Mouse (Mus musculus) C2C12 (cell line): ENCODE data around the gene Usp22. TPM values are rescaled to one million over a fixed set of nuclear protein-coding genes. Genes with fewer than 3 reads are reported as not detected.
"Not testable (repeated sequence)": the region's sequence is repeated elsewhere in the genome, so short reads cannot be mapped to it uniquely, and the experiment has no call there.

Source experiments
- H3K27me3 ChIP-seq: one replicate; pipeline ENCODE4 v1.6.1; 2011; ENCODE audit not compliant: control insufficient read depth, insufficient read depth, insufficient read length
- H3K36me3 ChIP-seq: one replicate; pipeline ENCODE4 v1.6.1; 2011; ENCODE audit not compliant: control insufficient read depth, insufficient read depth
- H3K4me3 ChIP-seq: one replicate; pipeline ENCODE4 v1.5.1; 2011; ENCODE audit warnings: mild to moderate bottlenecking, control low read depth; ENCODE audit not compliant: poor library complexity, insufficient read depth, severe bottlenecking
- H3K79me2 ChIP-seq: one replicate; pipeline ENCODE4 v1.6.1; 2011; ENCODE audit not compliant: control insufficient read depth, insufficient read depth
- H3K79me3 ChIP-seq: one replicate; pipeline ENCODE4 v1.6.1; 2011; ENCODE audit warnings: low read depth, control low read depth
- H3ac ChIP-seq: one replicate; pipeline ENCODE3; 2011; ENCODE audit warnings: low read depth; ENCODE audit not compliant: control insufficient read depth, insufficient read length
- CEBPB ChIP-seq: IDR thresholded peaks from one replicate; pipeline ENCODE4 v1.6.1; 2011; ENCODE audit warnings: low read depth, mild to moderate bottlenecking, control low read depth, moderate library complexity
- CTCF ChIP-seq: IDR thresholded peaks from one replicate; pipeline ENCODE4 v1.5.1; 2011; ENCODE audit not compliant: control insufficient read depth, insufficient read depth, insufficient read length
- FOSL1 ChIP-seq: IDR thresholded peaks from one replicate; pipeline ENCODE4 v1.8.0; 2011; ENCODE audit warnings: mild to moderate bottlenecking, low read length; ENCODE audit not compliant: poor library complexity, insufficient read depth, severe bottlenecking
- MAX ChIP-seq: IDR thresholded peaks from one replicate; pipeline ENCODE4 v1.6.1; 2011; ENCODE audit warnings: mild to moderate bottlenecking, control low read depth
- MYOD1 ChIP-seq: IDR thresholded peaks from one replicate; pipeline ENCODE4 v1.6.1; 2011; ENCODE audit warnings: low read depth; ENCODE audit not compliant: control insufficient read depth, insufficient read length
- MYOG ChIP-seq: IDR thresholded peaks from one replicate; pipeline ENCODE4 v1.6.1; 2011; ENCODE audit not compliant: control insufficient read depth, insufficient read length; ENCODE audit errors: extremely low read depth
- USF1 ChIP-seq: IDR thresholded peaks from one replicate; pipeline ENCODE4 v1.6.1; 2011; ENCODE audit warnings: low read depth, mild to moderate bottlenecking, control low read depth, moderate library complexity
- polyA plus RNA-seq: library from polyadenylated mRNA; unstranded; fragments of >200 nt; fragmentation: generic; extraction: Trizol; gene quantifications from one replicate; pipeline ENCODE4 v1.2.1, GENCODE M21; 2012; ENCODE audit warnings: missing spikeins

Gene Usp22
- polyA plus RNA-seq, 1 experiment, result 42.6 TPM

GRCm38 (mm10) chr11:61176321-61176720 is 1.5 kb upstream of the Usp22 start:
- TF ChIP-seq MYOG (no peak), CTCF (no peak), MYOD1 (no peak), USF1 (no peak), CEBPB (no peak), FOSL1 (no peak), MAX (no peak)
- no peak overlapping the region for H3K4me3 ChIP-seq
- no peak overlapping the region for H3ac ChIP-seq
- peaks cover 33% of the 10 kb centered on the region for H3K79me3 ChIP-seq
- no peaks in the 10 kb centered on the region for H3K27me3 ChIP-seq
- H3K79me2 ChIP-seq, result peaks cover 35% of the 10 kb centered on the region
- peaks cover 4% of the 10 kb centered on the region for H3K36me3 ChIP-seq

GRCm38 (mm10) chr11:61175778-61176177 is 923 bp upstream of the Usp22 start:
- no peaks in the 10 kb centered on the region for H3K27me3 ChIP-seq

GRCm38 (mm10) chr11:61174291-61174820 is 499 bp downstream of the Usp22 start:
- peak overlapping the region; percentile 99 for H3K4me3 ChIP-seq
- H3K27me3 ChIP-seq, result no peaks in the 10 kb centered on the region
- H3ac ChIP-seq, result peak overlapping the region; percentile 84
- no peak for TF ChIP-seq USF1
- no peak for TF ChIP-seq CEBPB
- TF ChIP-seq MAX, result peak; percentile 16
- TF ChIP-seq CTCF, result peak; percentile 17
- H3K36me3 ChIP-seq, result peaks cover 4% of the 10 kb centered on the region
- H3K79me2 ChIP-seq, result peaks cover 55% of the 10 kb centered on the region
- peaks cover 52% of the 10 kb centered on the region for H3K79me3 ChIP-seq

More at GRCm38 (mm10) chr11:61175778-61176177, 923 bp upstream of the Usp22 start:
- Histone ChIP-seq H3K36me3 (peaks cover 4% of the 10 kb centered on the region), H3K79me3 (peaks cover 38% of the 10 kb centered on the region), H3K4me3 (no peak overlapping the region), H3K79me2 (peaks cover 40% of the 10 kb centered on the region), H3ac (no peak overlapping the region)
- TF ChIP-seq CEBPB (no peak), MAX (no peak), FOSL1 (no peak), USF1 (no peak), MYOG (no peak), CTCF (no peak)

- Histone ChIP-seq H3K79me3 (peaks cover 60% of the 10 kb centered on the region), H3K79me2 (peaks cover 63% of the 10 kb centered on the region), H3K4me3 (peak overlapping the region; percentile 99)
- not testable (repeated sequence) for H3K36me3 ChIP-seq, H3ac ChIP-seq, H3K27me3 ChIP-seq
Measured at GRCm38 (mm10) chr11:61173477-61173876, 1.4 kb downstream of the Usp22 start.

GRCm38 (mm10) chr11:61170184-61170583 is 4.7 kb downstream of the Usp22 start:
- H3K79me2 ChIP-seq, result peaks cover 87% of the 10 kb centered on the region
- no peaks in the 10 kb centered on the region for H3K27me3 ChIP-seq
- H3K79me3 ChIP-seq, result peaks cover 74% of the 10 kb centered on the region
- TF ChIP-seq USF1, result no peak
- no peak for TF ChIP-seq MAX
- TF ChIP-seq FOSL1, result no peak
- no peak for TF ChIP-seq MYOD1
- TF ChIP-seq CTCF, result no peak
- no peak for TF ChIP-seq MYOG
- no peak for TF ChIP-seq CEBPB
- H3K36me3 ChIP-seq, result peaks cover 34% of the 10 kb centered on the region
- H3K4me3 ChIP-seq, result no peak overlapping the region
- no peak overlapping the region for H3ac ChIP-seq

GRCm38 (mm10) chr11:61164881-61165280 is 10.0 kb downstream of the Usp22 start:
- no peak overlapping the region for H3ac ChIP-seq
- peaks cover 37% of the 10 kb centered on the region for H3K79me2 ChIP-seq
- no peak for TF ChIP-seq MYOD1
- TF ChIP-seq FOSL1, result no peak
- TF ChIP-seq MAX, result no peak
- TF ChIP-seq MYOG, result no peak
- TF ChIP-seq CEBPB, result no peak
- TF ChIP-seq CTCF, result no peak
- TF ChIP-seq USF1, result no peak
- H3K4me3 ChIP-seq, result no peak overlapping the region
- H3K36me3 ChIP-seq, result peaks cover 82% of the 10 kb centered on the region
- no peaks in the 10 kb centered on the region for H3K27me3 ChIP-seq
- H3K79me3 ChIP-seq, result peaks cover 27% of the 10 kb centered on the region
